Comparison of ENCODE assay signal across 12 mouse cellular contexts in the genomic region with DNA sequence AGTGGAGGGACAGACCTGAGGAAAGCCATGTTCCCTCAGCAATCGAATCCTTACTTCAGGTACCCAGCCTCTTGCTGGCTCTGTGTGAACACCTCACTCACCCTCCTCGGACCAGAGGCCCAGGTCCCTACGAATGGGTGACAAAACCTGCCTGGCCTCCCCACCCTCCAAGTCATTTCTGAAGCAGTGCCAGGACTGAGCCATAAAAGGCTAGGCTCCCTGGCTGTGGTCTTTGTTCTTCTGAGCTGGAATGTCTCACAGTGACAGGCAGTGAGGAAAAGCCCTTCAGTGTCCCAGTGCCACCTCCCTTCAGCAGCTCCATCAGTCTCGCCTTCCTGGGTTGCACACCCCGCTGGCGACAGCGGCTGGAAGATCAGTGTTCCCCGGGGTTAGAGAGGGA.
DNase-seq lines count a peak whose midpoint lies in the region; ATAC-seq and TF ChIP-seq lines count a peak whose summit lies in the region.
"Had no signal": no experiment of that assay in that cellular context is flagged by ENCODE, and none has a peak within 500 bp of the region (broad histone marks: within the 10 kb centered on the region; RNA-seq: fewer than 3 reads in every experiment).

No protein-coding gene starts in this region.

- no peak for TF ChIP-seq EP300 in stomach, postnatal 0 days (optimal IDR thresholded peaks at IDR 0.05)

- 18% methylated on average over 8 of the region's 8 CpGs for WGBS in intestine, embryonic 16.5 days
- WGBS in stomach, postnatal 0 days, result 13% methylated on average over 8 of the region's 8 CpGs

- H3K4me3 ChIP-seq in intestine, embryonic 16.5 days (ENCODE audit: low read length), result no peak overlapping the region
- no peak overlapping the region for H3K4me3 ChIP-seq in stomach, postnatal 0 days (ENCODE audit: low read depth, low read length)
- H3K4me3 ChIP-seq: embryonic facial prominence, embryonic 12.5 days; liver, embryonic 15.5 days had no signal

- TF ChIP-seq CTCF in stomach, postnatal 0 days (IDR thresholded peaks at IDR 0.05; ENCODE audit: low read depth), result no peak

- H3K36me3 ChIP-seq in intestine, embryonic 16.5 days (ENCODE audit: control insufficient read depth, insufficient read depth, low read length), result no peaks in the 10 kb centered on the region
- H3K36me3 ChIP-seq in stomach, postnatal 0 days (ENCODE audit: control insufficient read depth, insufficient read depth, low read length), result no peaks in the 10 kb centered on the region
- H3K36me3 ChIP-seq: embryonic facial prominence, embryonic 12.5 days; liver, embryonic 15.5 days had no signal

- H3K4me2 ChIP-seq in intestine, embryonic 16.5 days (ENCODE audit: low read depth, low read length), result no peak overlapping the region
- no peak overlapping the region for H3K4me2 ChIP-seq in stomach, postnatal 0 days (replicated peaks; ENCODE audit: low read depth)
- H3K4me2 ChIP-seq: embryonic facial prominence, embryonic 12.5 days; liver, embryonic 15.5 days had no signal

- H3K27me3 ChIP-seq in intestine, embryonic 16.5 days (replicated peaks; ENCODE audit: control insufficient read depth, insufficient read depth, low read length), result no peaks in the 10 kb centered on the region
- H3K27me3 ChIP-seq in stomach, postnatal 0 days (ENCODE audit: control insufficient read depth, insufficient read depth, low read length), result no peaks in the 10 kb centered on the region
- H3K27me3 ChIP-seq: embryonic facial prominence, embryonic 12.5 days; liver, embryonic 15.5 days had no signal

- DNase-seq in adrenal gland, postnatal 14 days, result peak; percentile 31
- no peak for DNase-seq in adrenal gland, adult 8-10 months
- DNase-seq in urinary bladder, adult 18-20 months (ENCODE audit: low spot score in 2 of 2), result peak; percentile 20 to 23
- no peak for DNase-seq in urinary bladder, adult 2 months (ENCODE audit: low spot score)
- DNase-seq in stomach, postnatal 0 days (ENCODE audit: low spot score), result peak; percentile 49
- no peak for DNase-seq in T-cell, adult 2 months (ENCODE audit: low spot score)
- no peak for DNase-seq in cerebellum, adult 11-12 months
- DNase-seq: thymus, adult 18-20 months had no signal

- H3K4me1 ChIP-seq in intestine, embryonic 16.5 days (ENCODE audit: control insufficient read depth, insufficient read depth, low read length), result peaks cover 8% of the 10 kb centered on the region
- no peaks in the 10 kb centered on the region for H3K4me1 ChIP-seq in stomach, postnatal 0 days (replicated peaks; ENCODE audit: control insufficient read depth, insufficient read depth)
- H3K4me1 ChIP-seq: liver, embryonic 15.5 days had no signal

- peak; percentile 87 for ATAC-seq in intestine, embryonic 16.5 days
- peak; percentile 57 for ATAC-seq in stomach, postnatal 0 days (ENCODE audit: low FRiP score, low TSS enrichment)
- ATAC-seq: hindbrain, embryonic 16.5 days had no signal

- 0 out of 2 replicates have a peak overlapping the region, but pooled peaks have one; percentile 15 for H3K27ac ChIP-seq in intestine, embryonic 16.5 days (ENCODE audit: low read length)
- H3K27ac ChIP-seq in stomach, postnatal 0 days (replicated peaks), result no peak overlapping the region
- H3K27ac ChIP-seq: embryonic facial prominence, embryonic 12.5 days; liver, embryonic 15.5 days had no signal

- H3K9ac ChIP-seq in intestine, embryonic 16.5 days (ENCODE audit: low read depth, low read length), result no peak overlapping the region; the same call in 1 of the 2 replicates
- H3K9ac ChIP-seq in stomach, postnatal 0 days (ENCODE audit: low read length), result no peak overlapping the region
- H3K9ac ChIP-seq: embryonic facial prominence, embryonic 12.5 days; liver, embryonic 15.5 days had no signal

- H3K9me3 ChIP-seq in intestine, embryonic 16.5 days (ENCODE audit: control insufficient read depth, low read length), result no peaks in the 10 kb centered on the region
- H3K9me3 ChIP-seq in stomach, postnatal 0 days (ENCODE audit: control insufficient read depth, low read length), result no peaks in the 10 kb centered on the region
- H3K9me3 ChIP-seq: embryonic facial prominence, embryonic 12.5 days; liver, embryonic 15.5 days had no signal

Comparison
In these comparisons a context has a peak if more than half of its experiments do, and no peak if none do; other contexts are left out.
1. DNase-seq: peak in adrenal gland, postnatal 14 days (single experiment), urinary bladder, adult 18-20 months (2 of 2) and stomach, postnatal 0 days (single experiment); none in adrenal gland, adult 8-10 months (single experiment), urinary bladder, adult 2 months (single experiment), T-cell, adult 2 months (single experiment) and cerebellum, adult 11-12 months (single experiment).